Mouse (Mus musculus): ENCODE data around the gene Fkbp8.
A peak's percentile ranks its signal among the peaks of the same experiment; 100 is the strongest.
"Not testable (repeated sequence)": the region's sequence is repeated elsewhere in the genome, so short reads cannot be mapped to it uniquely, and the experiment has no call there.

The Fkbp8 gene

GRCm38 (mm10) chr8:70502540-70502939, 25.0 kb upstream of the Fkbp8 start:
- DNase-seq = no peak

GRCm38 (mm10) chr8:70503062-70503750, 24.3 kb upstream of the Fkbp8 start:
- peak; percentile 73 for DNase-seq

GRCm38 (mm10) chr8:70504291-70504716, 23.2 kb upstream of the Fkbp8 start:
- peak; percentile 61 for DNase-seq

- DNase-seq = peak; percentile 83
These were observed 22.7 kb upstream of the Fkbp8 start for GRCm38 (mm10) chr8:70504851-70505250.

- DNase-seq = no peak
These were observed 21.7 kb upstream of the Fkbp8 start for GRCm38 (mm10) chr8:70505698-70506327.

- DNase-seq = peak; percentile 96
These were observed 21.0 kb upstream of the Fkbp8 start, which contains the start of gene Rex1bd for GRCm38 (mm10) chr8:70506328-70507026. TSS of gene Rex1bd (minus strand) at chr8:70506752.

GRCm38 (mm10) chr8:70507027-70507393, 20.5 kb upstream of the Fkbp8 start:
- DNase-seq = no peak

GRCm38 (mm10) chr8:70509281-70509952, 18.1 kb upstream of the Fkbp8 start:
- DNase-seq = no peak

- DNase-seq = peak; percentile 98
These were observed 17.2 kb upstream of the Fkbp8 start, which contains the start of gene Uba52 for GRCm38 (mm10) chr8:70510228-70510915. TSS of gene Uba52 (minus strand) at chr8:70510801.

GRCm38 (mm10) chr8:70511174-70511573, 16.4 kb upstream of the Fkbp8 start:
- DNase-seq = not testable (repeated sequence)

GRCm38 (mm10) chr8:70511770-70512169, 15.8 kb upstream of the Fkbp8 start:
- DNase-seq = no peak

- DNase-seq = no peak
These were observed 15.1 kb upstream of the Fkbp8 start for GRCm38 (mm10) chr8:70512253-70512903.

- no peak for DNase-seq
These were observed 14.1 kb upstream of the Fkbp8 start for GRCm38 (mm10) chr8:70513441-70513840.

- DNase-seq = no peak
These were observed 9.4 kb upstream of the Fkbp8 start for GRCm38 (mm10) chr8:70517940-70518643.

GRCm38 (mm10) chr8:70519043-70519442, 8.5 kb upstream of the Fkbp8 start:
- DNase-seq = no peak

GRCm38 (mm10) chr8:70519606-70520005, 7.9 kb upstream of the Fkbp8 start:
- no peak for DNase-seq

- DNase-seq = peak; percentile 98
These were observed 4.7 kb upstream of the Fkbp8 start for GRCm38 (mm10) chr8:70522592-70523403.

GRCm38 (mm10) chr8:70527111-70527511, 413 bp upstream of the Fkbp8 start:
- DNase-seq = no peak

- no peak for DNase-seq
These were observed 766 bp downstream of the Fkbp8 start for GRCm38 (mm10) chr8:70528182-70528797.

- no peak for DNase-seq
These were observed 1.8 kb downstream of the Fkbp8 start for GRCm38 (mm10) chr8:70529299-70529698.
